Mouse (Mus musculus) neutrophil, adult 59 days (primary cell): ENCODE data around the gene Polg. TPM values are rescaled to one million over a fixed set of nuclear protein-coding genes. Genes with fewer than 3 reads are reported as not detected.

ENCODE experiments used
- total RNA-seq, 2 experiments: library from RNA; stranded (reverse); gene quantifications; 1 replicate in 1 of 2; 2 replicates in 1 of 2; pipeline ENCODE4 v1.2.4; 2023

Polg gene
- total RNA-seq, result 10 to 100 TPM; 90.8 to 94.7 TPM

GRCm38 (mm10) chr7:79466053-79466901 lies at the start of gene Polg:
Polg (minus strand) TSS chr7:79466362.

Other genes with a start within 250 kb of the Polg start
- 10 to 100 TPM; 73.0 to 76.5 TPM for gene Abhd2, start 193.2 kb downstream of the Polg start, total RNA-seq
- not detected for gene Rlbp1, start 79.3 kb downstream of the Polg start, total RNA-seq
- gene Fanci, start 74.4 kb downstream of the Polg start, total RNA-seq, result 1 to 10 TPM; 7.8 to 8.2 TPM
- gene Rhcg, start 151.3 kb upstream of the Polg start, total RNA-seq, result under 1 TPM; 0.29 to 0.38 TPM
- 10 to 100 TPM; 18.8 to 21.0 TPM for gene Ticrr, start 193.8 kb upstream of the Polg start, total RNA-seq
- under 1 TPM; 0.24 to 0.42 TPM for gene Kif7, start 249.4 kb upstream of the Polg start, total RNA-seq